In genomic region chr7:6727351-6728121, GRCm38 (mm10) we compare ENCODE assay signal across 8 mouse cellular contexts. TPM values are rescaled to one million over a fixed set of nuclear protein-coding genes. Genes with fewer than 3 reads are reported as not detected.
DNase-seq lines count a peak whose midpoint lies in the region; ATAC-seq lines count a peak whose summit lies in the region.

No protein-coding gene starts in this region.

- H3K27me3 ChIP-seq in forebrain, embryonic 16.5 days (replicated peaks; ENCODE audit: control insufficient read depth, insufficient read depth, low read length) = no peaks in the 10 kb centered on the region
- H3K27me3 ChIP-seq in liver, embryonic 15.5 days = peaks cover 20% of the 10 kb centered on the region

- intact Hi-C loops in heart, postnatal 10 days (cut with DNase I) = loop anchor here (1.0 to 2.0 kb wide), 3 partner anchors 67 to 365 kb away; partner anchors contain the start of gene Zfp78

- H3K9ac ChIP-seq in forebrain, embryonic 16.5 days (replicated peaks; ENCODE audit: low read depth, low read length) = peak overlapping the region; percentile 32; the same call in 1 of the 2 replicates
- H3K9ac ChIP-seq in liver, embryonic 15.5 days = no peak overlapping the region

- peak; percentile 62 for ATAC-seq in forebrain, embryonic 16.5 days
- peak; percentile 12 for ATAC-seq in liver, embryonic 15.5 days (ENCODE audit: insufficient read depth)

- peaks cover 3% of the 10 kb centered on the region for H3K36me3 ChIP-seq in forebrain, embryonic 16.5 days (ENCODE audit: control insufficient read depth, insufficient read depth)
- peaks cover 6% of the 10 kb centered on the region; the same call in 1 of the 2 replicates for H3K36me3 ChIP-seq in liver, embryonic 15.5 days (replicated peaks)

- H3K4me3 ChIP-seq in forebrain, embryonic 16.5 days (replicated peaks; ENCODE audit: low read length) = peak overlapping the region; percentile 61
- peak overlapping the region; percentile 28 for H3K4me3 ChIP-seq in liver, embryonic 15.5 days (replicated peaks)

- peak overlapping the region; percentile 51 for H3K4me2 ChIP-seq in forebrain, embryonic 16.5 days (ENCODE audit: low read length)
- H3K4me2 ChIP-seq in liver, embryonic 15.5 days = peak overlapping the region; percentile 58

- WGBS in forebrain, embryonic 16.5 days = 43% methylated on average over 19 of the region's 19 CpGs
- 40% methylated on average over 19 of the region's 19 CpGs for WGBS in liver, embryonic 15.5 days (ENCODE audit: insufficient replicate concordance)

- peaks cover 22% of the 10 kb centered on the region for H3K9me3 ChIP-seq in forebrain, embryonic 16.5 days (ENCODE audit: control insufficient read depth, low read length)
- peaks cover 6% of the 10 kb centered on the region; the same call in 1 of the 2 replicates for H3K9me3 ChIP-seq in liver, embryonic 15.5 days (replicated peaks)

- DNase-seq in Muller cell, postnatal 12 days (ENCODE audit: inconsistent ontology term) = peak; percentile 95
- peak; percentile 88 for DNase-seq in cerebellum, adult 11 months
- DNase-seq in heart, postnatal 10 days = peak; percentile 87 to 91
- peak; percentile 92 for DNase-seq in layer of hippocampus, adult 11-12 months (ENCODE audit: low spot score)
- DNase-seq in ovary, postnatal 10 days (ENCODE audit: low spot score) = peak; percentile 44
- no peak for DNase-seq in spleen, postnatal 14 days (ENCODE audit: low spot score in 2 of 2)

- no peaks in the 10 kb centered on the region for H3K4me1 ChIP-seq in forebrain, embryonic 16.5 days (replicated peaks; ENCODE audit: control insufficient read depth, insufficient read depth, low read length)
- no peaks in the 10 kb centered on the region for H3K4me1 ChIP-seq in liver, embryonic 15.5 days (replicated peaks)

- H3K27ac ChIP-seq in forebrain, embryonic 16.5 days (ENCODE audit: low read length) = peak overlapping the region; percentile 97
- H3K27ac ChIP-seq in liver, embryonic 15.5 days (replicated peaks) = peak overlapping the region; percentile 48; the same call in 1 of the 2 replicates

RNA-seq across cellular contexts. Expression of gene Peg3, which starts 2.7 kb away (rescaled TPM):
- polyA plus RNA-seq in forebrain, embryonic 16.5 days (2015; fragmentation: Nextera tagmentation; extraction: Ambion mirVana) = 56.9 and 66.5 TPM in 2 replicates
- 10 to 100 TPM; 41.1 to 46.9 TPM for total RNA-seq in heart, postnatal 10 days (2021)
- 41.6 and 43.8 TPM in 2 replicates for polyA plus RNA-seq in liver, embryonic 15.5 days (2015; fragmentation: Nextera tagmentation; extraction: Ambion mirVana)

RNA-seq across cellular contexts. Expression of gene Usp29, which starts 2.8 kb away (rescaled TPM):
- 19.0 and 32.0 TPM in 2 replicates for polyA plus RNA-seq in forebrain, embryonic 16.5 days (2015; fragmentation: Nextera tagmentation; extraction: Ambion mirVana)
- total RNA-seq in heart, postnatal 10 days (2021) = 1 to 10 TPM in 1 of 2 experiments, under 1 TPM in 1; 0.87 to 1.2 TPM
- 1.6 and 1.7 TPM in 2 replicates for polyA plus RNA-seq in liver, embryonic 15.5 days (2015; fragmentation: Nextera tagmentation; extraction: Ambion mirVana)

RNA-seq across cellular contexts. Expression of gene Zim1, which starts 31.3 kb away (rescaled TPM):
- polyA plus RNA-seq in forebrain, embryonic 16.5 days (2015; fragmentation: Nextera tagmentation; extraction: Ambion mirVana) = 2.7 and 4.1 TPM in 2 replicates
- total RNA-seq in heart, postnatal 10 days (2021) = 1 to 10 TPM; 7.8 to 9.6 TPM
- 1.3 and 1.4 TPM in 2 replicates for polyA plus RNA-seq in liver, embryonic 15.5 days (2015; fragmentation: Nextera tagmentation; extraction: Ambion mirVana)

Comparison
In these comparisons a context has a peak if more than half of its experiments do, and no peak if none do; other contexts are left out.
1. DNase-seq: peak in Muller cell, postnatal 12 days (single experiment), cerebellum, adult 11 months (single experiment), heart, postnatal 10 days (2 of 2), layer of hippocampus, adult 11-12 months (single experiment) and ovary, postnatal 10 days (single experiment); none in spleen, postnatal 14 days (0 of 2).